Mouse (Mus musculus) heart, embryonic 10.5 days (tissue): ENCODE measurements around the gene Tas2r143. TPM values are rescaled to one million over a fixed set of nuclear protein-coding genes. Genes with fewer than 3 reads are reported as not detected.

Experiments
- DNase-seq: peaks from one replicate; pipeline ENCODE4 v3.0.0-alpha.2; 2017; ENCODE audit warnings: low spot score
- H3K27ac ChIP-seq: fragments of 300-500 bp; sonication (generic); 2 replicates; pipeline ENCODE4 v1.5.1; 2016; ENCODE audit warnings: mild to moderate bottlenecking
- H3K27me3 ChIP-seq: fragments of 300-500 bp; sonication (generic); 2 replicates; pipeline ENCODE4 v1.6.1; 2016; ENCODE audit warnings: mild to moderate bottlenecking; ENCODE audit not compliant: poor library complexity, insufficient read depth, severe bottlenecking
- H3K36me3 ChIP-seq: fragments of 300-500 bp; sonication (generic); 2 replicates; pipeline ENCODE4 v1.6.1; 2016; ENCODE audit warnings: mild to moderate bottlenecking, moderate library complexity
- H3K4me1 ChIP-seq: fragments of 300-500 bp; sonication (generic); 2 replicates; pipeline ENCODE4 v1.6.1; 2016; ENCODE audit warnings: mild to moderate bottlenecking
- H3K4me3 ChIP-seq: fragments of 300-500 bp; sonication (generic); 2 replicates; pipeline ENCODE4 v1.5.1; 2016; ENCODE audit warnings: mild to moderate bottlenecking, moderate library complexity
- H3K9me3 ChIP-seq: fragments of 300-500 bp; sonication (generic); 2 replicates; pipeline ENCODE4 v1.6.1; 2016; ENCODE audit warnings: mild to moderate bottlenecking, moderate library complexity
- WGBS: fragments of 180-500 bp; shearing (Covaris S2); methylation state at CpG from one replicate; pipeline ENCODE4 v1.1.7; 2016; 5-methylcytosine and 5-hydroxymethylcytosine counted together
- polyA plus RNA-seq: library from polyadenylated mRNA; unstranded; fragments of >200 nt; fragmentation: Nextera tagmentation; extraction: Ambion mirVana; gene quantifications from 2 replicates; pipeline ENCODE4 v1.2.1, GENCODE M21; 2016

The Tas2r143 gene
- polyA plus RNA-seq, 1 experiment from 2014 or later, result not detected

DNA sequence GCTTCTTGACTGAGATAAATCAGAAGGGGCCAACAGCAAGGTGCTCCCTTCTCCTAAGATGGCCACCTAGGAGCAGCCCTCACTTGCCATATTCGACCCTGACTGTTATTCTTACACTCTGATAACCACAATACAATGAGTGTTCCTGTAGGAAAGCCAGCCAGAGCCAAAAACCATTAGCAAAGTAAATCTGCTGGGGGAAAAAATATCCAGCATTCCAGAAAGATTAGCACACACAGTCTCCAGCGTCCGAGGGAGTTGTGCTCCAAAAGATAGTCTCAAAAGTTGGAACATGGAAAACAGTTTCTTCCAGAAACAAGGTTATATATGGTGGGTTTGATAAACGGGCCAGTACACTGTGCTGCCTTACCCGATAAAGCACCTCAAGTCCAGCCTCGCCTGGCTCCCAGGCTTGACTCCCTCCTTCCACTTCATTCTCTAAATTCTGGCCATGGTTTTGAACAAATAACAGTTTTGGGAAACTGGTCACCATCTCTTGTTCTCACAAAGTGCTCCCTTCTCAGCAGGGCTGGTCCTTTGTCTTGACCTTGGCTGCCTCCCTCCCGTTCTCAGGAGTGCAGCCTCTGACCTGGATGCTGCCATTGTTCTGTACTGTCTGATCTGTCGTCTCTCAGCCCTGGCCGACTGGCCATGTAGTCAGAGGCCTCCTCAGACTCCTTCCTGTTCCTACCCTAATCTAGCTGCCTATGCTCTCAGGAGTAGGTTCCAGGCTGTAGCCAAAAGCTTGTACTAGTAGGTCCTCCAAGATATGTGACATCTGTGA lies 40.5 kb upstream of the Tas2r143 start:
- WGBS, result 58% methylated on average over 9 of the region's 9 CpGs
- DNase-seq, result no peak
- Histone ChIP-seq H3K27ac (peak overlapping the region; percentile 29; the same call in 1 of the 2 replicates), H3K4me3 (no peak overlapping the region), H3K9me3 (no peaks in the 10 kb centered on the region), H3K27me3 (no peaks in the 10 kb centered on the region), H3K4me1 (peaks cover 68% of the 10 kb centered on the region), H3K36me3 (peaks cover 70% of the 10 kb centered on the region)

DNA sequence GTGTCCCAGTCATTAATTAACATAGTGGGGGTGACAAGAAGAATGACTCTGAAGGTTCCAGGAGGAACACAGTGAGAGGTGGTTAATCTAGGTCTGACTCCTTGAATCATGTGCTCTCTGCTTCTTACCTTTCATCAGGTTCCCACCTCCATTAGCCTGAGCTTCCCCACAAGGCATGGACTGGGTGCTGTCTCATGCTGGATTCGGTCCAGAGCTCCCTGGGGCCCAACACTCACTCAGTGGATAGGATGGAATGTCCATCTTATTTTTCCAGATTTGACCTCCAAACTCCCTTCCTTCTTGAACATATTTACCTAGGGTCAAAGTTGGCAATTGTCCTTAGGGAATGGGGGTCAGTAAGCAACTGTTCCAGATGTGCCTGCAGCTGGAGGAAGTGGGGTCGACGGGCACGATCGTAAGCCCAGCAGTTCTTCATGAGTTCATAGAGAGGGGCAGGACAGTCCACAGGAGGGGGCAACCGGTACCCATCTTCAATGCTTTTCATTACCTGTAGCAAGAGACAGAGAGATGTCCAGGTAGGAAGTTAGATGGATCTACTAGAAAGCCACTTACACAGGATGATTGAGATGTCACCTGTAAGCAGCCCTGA lies 39.7 kb upstream of the Tas2r143 start:
- H3K9me3 ChIP-seq, result no peaks in the 10 kb centered on the region
- H3K4me1 ChIP-seq, result peaks cover 63% of the 10 kb centered on the region
- WGBS, result 93% methylated on average over 6 of the region's 6 CpGs
- no peak overlapping the region for H3K4me3 ChIP-seq
- H3K27me3 ChIP-seq, result no peaks in the 10 kb centered on the region
- no peak overlapping the region for H3K27ac ChIP-seq
- peaks cover 63% of the 10 kb centered on the region for H3K36me3 ChIP-seq
- no peak for DNase-seq

DNA sequence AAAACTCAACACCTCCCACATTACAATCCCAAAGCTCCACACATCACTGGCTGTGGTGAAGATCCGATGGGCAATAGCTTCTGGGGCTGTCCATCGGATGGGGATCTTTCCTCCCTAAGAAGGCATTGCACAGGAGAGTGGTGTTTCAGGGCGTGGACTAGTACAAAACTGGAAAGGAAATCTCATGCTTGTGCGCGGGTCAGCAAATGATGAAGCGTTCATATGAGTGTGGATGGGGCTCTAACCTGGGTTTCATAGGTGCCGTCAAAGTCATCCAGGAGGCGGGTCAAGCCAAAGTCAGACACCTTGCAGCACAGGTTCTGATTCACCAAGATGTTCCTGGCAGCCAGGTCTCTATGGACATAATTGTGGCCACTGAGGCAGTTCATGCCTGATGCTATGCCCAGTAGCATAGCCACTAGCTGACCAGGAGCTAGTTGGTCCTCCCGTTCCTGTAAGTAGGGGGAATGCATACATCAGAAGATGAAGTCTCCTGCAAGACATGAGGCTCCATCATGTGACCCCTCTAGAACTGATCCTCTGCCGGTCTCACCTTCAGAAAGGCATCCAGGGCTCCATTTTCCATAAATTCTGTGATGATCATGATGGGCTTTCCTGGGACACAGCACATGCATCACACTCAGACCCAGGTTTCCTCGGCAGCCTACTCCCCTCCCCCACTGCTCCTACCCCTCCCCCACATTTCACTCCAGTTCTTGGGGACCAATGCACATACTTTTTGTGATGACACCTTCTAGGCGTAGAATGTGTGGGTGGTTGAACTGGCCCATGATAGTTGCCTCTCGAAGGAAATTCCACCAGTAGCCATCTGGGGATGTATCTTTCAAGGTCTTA lies 38.8 kb upstream of the Tas2r143 start:
- Histone ChIP-seq H3K4me1 (peaks cover 57% of the 10 kb centered on the region), H3K27me3 (no peaks in the 10 kb centered on the region), H3K27ac (no peak overlapping the region), H3K9me3 (no peaks in the 10 kb centered on the region), H3K4me3 (no peak overlapping the region), H3K36me3 (peaks cover 53% of the 10 kb centered on the region)
- WGBS, result 87% methylated on average over 13 of the region's 13 CpGs
- no peak for DNase-seq

DNA sequence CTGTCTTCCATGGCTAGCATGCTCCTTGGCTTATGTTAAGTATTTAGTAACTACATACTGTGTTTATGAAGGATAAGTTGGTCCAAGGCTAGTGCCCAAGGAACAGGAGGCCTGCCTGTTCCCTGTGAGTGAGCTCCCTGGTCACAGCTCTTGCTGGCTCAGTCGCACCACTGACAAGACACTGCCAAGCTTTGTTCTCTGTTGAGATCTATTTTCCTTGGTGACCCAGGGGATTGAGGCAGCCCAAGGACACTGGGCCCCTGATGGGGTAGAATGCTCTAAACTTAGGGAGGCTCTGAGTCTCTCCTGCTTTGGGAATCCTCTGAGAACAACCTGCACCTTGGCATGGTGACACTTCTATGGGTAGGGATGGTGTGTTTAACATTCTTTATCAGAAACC lies 38.0 kb upstream of the Tas2r143 start:
- WGBS, result 54% methylated on average over 1 of the region's 1 CpGs
- no peak overlapping the region for H3K27ac ChIP-seq
- H3K9me3 ChIP-seq, result no peaks in the 10 kb centered on the region
- no peak overlapping the region for H3K4me3 ChIP-seq
- H3K4me1 ChIP-seq, result peaks cover 49% of the 10 kb centered on the region
- no peak for DNase-seq
- H3K36me3 ChIP-seq, result peaks cover 45% of the 10 kb centered on the region
- H3K27me3 ChIP-seq, result no peaks in the 10 kb centered on the region

DNA sequence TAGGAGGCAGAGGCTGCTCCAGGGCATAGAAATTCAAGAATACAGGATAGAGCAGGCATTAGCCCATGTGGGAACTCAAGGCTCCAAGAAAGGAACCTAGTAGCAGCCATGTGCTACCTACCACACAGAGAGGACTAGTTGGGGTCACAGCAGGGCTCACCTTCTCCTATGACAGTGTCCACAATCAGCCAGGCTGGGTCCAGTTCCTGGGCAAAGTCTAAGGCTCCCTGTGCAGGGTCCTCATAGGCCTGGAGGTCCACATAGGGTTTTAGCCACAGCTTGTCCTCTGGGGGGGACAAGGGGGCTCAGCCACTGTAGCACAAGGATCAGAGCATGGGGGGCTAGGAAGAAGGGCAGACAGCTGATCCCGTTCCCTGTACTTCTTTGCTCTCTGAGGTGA lies 37.5 kb upstream of the Tas2r143 start:
- WGBS, result 65% methylated on average over 1 of the region's 1 CpGs
- H3K27ac ChIP-seq, result peak overlapping the region; percentile 67; the same call in 1 of the 2 replicates

DNA sequence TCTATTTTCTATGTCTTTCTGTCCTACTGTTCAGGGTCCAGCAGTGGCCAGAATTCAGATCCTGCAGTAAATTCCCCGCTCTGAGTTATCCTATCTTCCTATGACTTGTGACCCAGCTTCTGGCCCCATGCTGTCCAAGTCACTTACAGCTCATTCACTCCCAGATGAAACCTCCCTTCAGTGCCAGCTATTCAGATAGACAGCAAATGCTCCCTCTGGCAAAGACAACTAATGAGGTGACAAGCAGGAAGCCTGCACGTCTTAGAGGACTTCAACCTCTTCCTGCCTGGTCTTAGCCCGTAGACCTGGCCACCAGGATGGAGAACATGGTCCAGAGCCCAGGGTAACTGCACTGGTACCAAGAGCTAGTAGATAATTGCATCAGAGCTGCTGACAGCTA lies 37.1 kb upstream of the Tas2r143 start:
- H3K9me3 ChIP-seq, result no peaks in the 10 kb centered on the region
- peaks cover 40% of the 10 kb centered on the region for H3K4me1 ChIP-seq
- H3K36me3 ChIP-seq, result peaks cover 36% of the 10 kb centered on the region
- H3K4me3 ChIP-seq, result no peak overlapping the region
- H3K27me3 ChIP-seq, result no peaks in the 10 kb centered on the region
- peak overlapping the region; percentile 67; the same call in 1 of the 2 replicates for H3K27ac ChIP-seq
- DNase-seq, result no peak
- WGBS, result 38% methylated on average over 3 of the region's 3 CpGs

More for the DNA sequence above, 37.5 kb upstream of the Tas2r143 start:
- no peaks in the 10 kb centered on the region for H3K9me3 ChIP-seq
- DNase-seq, result no peak
- peaks cover 45% of the 10 kb centered on the region for H3K4me1 ChIP-seq
- H3K4me3 ChIP-seq, result no peak overlapping the region
- peaks cover 41% of the 10 kb centered on the region for H3K36me3 ChIP-seq
- no peaks in the 10 kb centered on the region for H3K27me3 ChIP-seq

DNA sequence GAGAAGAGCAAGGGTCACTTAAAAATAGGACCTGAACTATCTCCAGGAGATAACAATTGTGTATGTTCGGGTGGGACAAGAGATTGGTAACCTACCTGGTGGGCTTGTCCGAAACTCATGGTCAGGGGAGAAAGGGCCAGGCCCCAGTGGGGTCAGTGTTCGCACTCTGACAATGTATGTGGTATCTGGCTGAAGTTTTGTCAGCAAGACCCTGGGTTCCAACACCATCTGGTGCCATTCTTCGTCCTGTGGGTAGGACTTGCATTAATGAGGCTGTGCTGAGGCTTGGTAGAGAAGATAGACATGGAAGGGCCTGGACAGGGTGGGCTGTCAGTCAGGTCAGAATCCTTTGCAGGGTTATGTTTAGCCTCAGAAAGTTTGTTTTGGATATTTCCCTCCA lies 36.0 kb upstream of the Tas2r143 start:
- H3K27me3 ChIP-seq, result no peaks in the 10 kb centered on the region
- H3K4me1 ChIP-seq, result peaks cover 33% of the 10 kb centered on the region
- no peaks in the 10 kb centered on the region for H3K9me3 ChIP-seq
- WGBS, result 61% methylated on average over 4 of the region's 4 CpGs
- no peak for DNase-seq
- H3K4me3 ChIP-seq, result no peak overlapping the region
- H3K27ac ChIP-seq, result no peak overlapping the region
- H3K36me3 ChIP-seq, result peaks cover 25% of the 10 kb centered on the region

DNA sequence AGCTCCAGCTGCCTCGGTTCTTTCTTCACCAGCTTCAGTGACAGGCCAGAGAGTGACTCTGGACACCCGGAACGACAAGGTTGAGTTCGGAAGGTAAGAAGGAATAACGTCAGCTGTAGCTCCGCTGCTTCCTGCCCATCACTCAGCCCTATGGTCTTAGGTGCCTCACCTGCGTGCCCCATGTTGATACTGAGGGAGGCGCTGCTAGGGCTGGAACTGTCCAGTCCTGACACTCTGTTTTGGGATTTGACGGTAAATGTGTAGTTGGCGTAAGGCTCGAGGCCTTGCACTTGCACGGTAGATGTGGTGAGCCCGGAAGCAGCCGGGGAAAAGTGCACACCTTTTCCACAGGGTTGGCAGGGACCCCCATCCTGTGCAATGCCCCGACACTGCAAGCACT lies 35.4 kb upstream of the Tas2r143 start:
- DNase-seq, result no peak
- H3K4me1 ChIP-seq, result peaks cover 33% of the 10 kb centered on the region
- H3K36me3 ChIP-seq, result peaks cover 20% of the 10 kb centered on the region
- H3K27ac ChIP-seq, result no peak overlapping the region
- no peaks in the 10 kb centered on the region for H3K9me3 ChIP-seq
- no peak overlapping the region for H3K4me3 ChIP-seq
- WGBS, result 88% methylated on average over 15 of the region's 15 CpGs
- H3K27me3 ChIP-seq, result no peaks in the 10 kb centered on the region

DNA sequence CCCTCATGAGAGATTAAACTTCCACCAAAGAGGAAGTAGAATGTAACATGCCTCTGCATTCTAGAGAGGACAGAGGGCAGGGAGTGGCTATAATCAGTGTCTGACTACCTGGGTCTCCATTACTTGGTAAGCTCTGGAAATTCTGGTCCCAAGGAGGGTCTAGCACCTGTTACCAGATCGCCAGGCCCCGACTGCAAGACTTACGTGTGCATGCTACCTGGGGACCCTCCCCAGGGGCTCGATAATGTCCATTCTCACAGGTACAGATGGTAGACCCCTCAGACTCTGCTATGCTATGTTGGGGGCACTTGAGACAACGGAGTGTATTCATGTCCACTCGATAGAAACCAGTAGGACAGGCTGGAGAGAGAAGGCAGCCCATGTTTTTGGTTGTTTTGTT lies 34.8 kb upstream of the Tas2r143 start:
- Histone ChIP-seq H3K4me3 (no peak overlapping the region), H3K4me1 (peaks cover 34% of the 10 kb centered on the region), H3K9me3 (no peaks in the 10 kb centered on the region), H3K27me3 (no peaks in the 10 kb centered on the region), H3K27ac (no peak overlapping the region), H3K36me3 (peaks cover 14% of the 10 kb centered on the region)
- no peak for DNase-seq
- 84% methylated on average over 6 of the region's 6 CpGs for WGBS

DNA sequence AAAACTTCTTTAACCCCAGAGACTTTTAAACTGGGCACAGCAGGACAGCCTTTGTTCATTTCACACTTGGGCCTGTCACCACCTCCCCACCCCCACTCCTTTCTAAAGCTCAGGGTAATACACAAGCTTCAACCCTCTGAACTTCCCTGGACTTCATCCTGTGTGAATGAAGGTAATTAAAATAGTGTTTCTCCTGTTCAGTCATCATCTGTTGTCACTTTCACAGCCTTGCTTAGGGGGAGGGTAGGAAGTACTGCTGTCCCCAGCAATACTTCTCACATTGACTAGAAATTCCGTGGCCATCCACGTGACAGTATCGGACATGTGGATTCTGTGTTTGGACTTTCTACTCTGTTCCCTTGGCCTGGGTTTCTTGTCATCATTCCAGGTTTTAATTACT lies 30.2 kb upstream of the Tas2r143 start:
- Histone ChIP-seq H3K27me3 (no peaks in the 10 kb centered on the region), H3K4me1 (peaks cover 45% of the 10 kb centered on the region), H3K27ac (peak overlapping the region; percentile 36; the same call in 1 of the 2 replicates), H3K9me3 (no peaks in the 10 kb centered on the region), H3K4me3 (no peak overlapping the region), H3K36me3 (no peaks in the 10 kb centered on the region)
- WGBS, result 14% methylated on average over 3 of the region's 3 CpGs
- no peak for DNase-seq

DNA sequence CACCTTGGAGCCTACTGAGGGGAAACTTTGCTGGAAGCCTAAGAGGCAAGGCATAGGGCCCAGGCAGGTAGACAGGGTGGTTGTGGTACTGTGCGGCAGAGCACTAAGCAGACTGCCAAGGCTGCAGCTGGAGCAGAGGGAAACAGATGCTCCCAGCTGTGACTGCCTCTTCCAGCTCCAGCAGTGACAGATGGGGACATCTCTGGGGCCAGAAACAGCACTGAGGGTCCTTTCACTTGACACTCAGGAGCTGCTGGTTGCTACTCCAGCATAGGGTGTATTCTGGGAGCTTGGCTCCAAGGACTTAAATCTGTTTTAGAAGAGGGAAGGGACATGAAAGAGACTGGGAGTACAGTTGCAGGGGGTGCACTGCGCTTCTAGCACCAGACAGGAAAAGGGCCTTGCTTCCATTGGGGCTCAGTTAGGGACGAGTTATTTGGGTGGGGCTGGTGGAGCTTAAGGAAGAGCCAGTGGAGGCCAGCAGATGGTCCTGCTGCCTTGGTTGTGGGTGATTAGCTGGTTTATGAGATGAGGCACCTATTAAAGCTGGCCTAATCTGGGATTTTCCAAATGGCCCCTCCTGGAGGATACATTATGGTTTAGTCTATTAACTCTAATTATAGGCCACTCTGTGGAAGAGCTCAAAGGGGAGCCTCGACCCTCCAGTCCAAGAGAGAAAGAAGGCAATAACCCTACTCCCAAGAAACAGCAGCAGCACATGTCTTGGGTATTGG lies 29.2 kb upstream of the Tas2r143 start:
- H3K36me3 ChIP-seq, result no peaks in the 10 kb centered on the region
- no peak overlapping the region for H3K27ac ChIP-seq
- 47% methylated on average over 4 of the region's 4 CpGs for WGBS
- no peak for DNase-seq
- H3K27me3 ChIP-seq, result no peaks in the 10 kb centered on the region
- no peaks in the 10 kb centered on the region for H3K9me3 ChIP-seq
- no peak overlapping the region for H3K4me3 ChIP-seq
- H3K4me1 ChIP-seq, result peaks cover 53% of the 10 kb centered on the region

DNA sequence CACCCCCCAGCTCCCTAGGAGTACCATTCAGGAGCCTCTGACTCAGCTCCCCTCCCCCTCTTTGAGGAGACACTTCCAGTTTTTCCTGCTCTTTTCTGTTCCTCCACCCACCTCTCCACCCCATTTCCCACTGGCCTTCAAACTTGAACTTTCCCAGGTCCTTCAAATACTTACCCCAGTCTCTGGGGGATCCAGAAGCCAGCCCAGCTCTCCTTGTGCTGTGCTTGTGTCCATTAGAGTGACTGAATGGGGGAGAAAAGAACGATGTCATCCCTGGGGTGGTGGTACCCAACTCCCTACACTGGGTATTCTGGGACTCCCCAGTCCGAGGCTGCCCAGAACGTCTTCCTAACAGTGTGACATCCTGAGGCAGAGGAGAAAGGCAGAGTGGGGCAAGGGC lies 28.0 kb upstream of the Tas2r143 start:
- DNase-seq, result no peak
- Histone ChIP-seq H3K9me3 (no peaks in the 10 kb centered on the region), H3K4me3 (peak overlapping the region; percentile 70), H3K27ac (0 out of 2 replicates have a peak overlapping the region, but pooled peaks have one; percentile 83), H3K4me1 (peaks cover 63% of the 10 kb centered on the region), H3K36me3 (no peaks in the 10 kb centered on the region), H3K27me3 (no peaks in the 10 kb centered on the region)
- WGBS, result 5% methylated on average over 3 of the region's 3 CpGs
